Mouse (Mus musculus): ENCODE data around the gene Irf7. TPM values are rescaled to one million over a fixed set of nuclear protein-coding genes. Genes with fewer than 3 reads are reported as not detected.

Gene Irf7
- total RNA-seq, 2 experiments from 2014 or later, result 9.9 to 27.5 TPM

Other genes starting within 250 kb of the Irf7 start
- gene Ifitm6, start 248.6 kb downstream of the Irf7 start, total RNA-seq (2014; fragmentation: Nextera tagmentation), result not detected in 2 replicates
- gene Ifitm6, start 248.6 kb downstream of the Irf7 start, total RNA-seq (2017), result 25.3 TPM in 1 of 2 replicates, not detected in the other
- not detected in 2 replicates for gene Gm17387, start 237.3 kb downstream of the Irf7 start, total RNA-seq (2014; fragmentation: Nextera tagmentation)
- not detected in 2 replicates for gene Gm17387, start 237.3 kb downstream of the Irf7 start, total RNA-seq (2017)
- gene B4galnt4, start 205.4 kb downstream of the Irf7 start, total RNA-seq (2014; fragmentation: Nextera tagmentation), result 0.20 and 0.70 TPM in 2 replicates
- not detected in 2 replicates for gene B4galnt4, start 205.4 kb downstream of the Irf7 start, total RNA-seq (2017)
- 0.17 and 11.2 TPM in 2 replicates for gene Pkp3, start 188.3 kb downstream of the Irf7 start, total RNA-seq (2014; fragmentation: Nextera tagmentation)
- 2.8 TPM in 1 of 2 replicates, not detected in the other for gene Pkp3, start 188.3 kb downstream of the Irf7 start, total RNA-seq (2017)
- gene Sigirr, start 165.9 kb downstream of the Irf7 start, total RNA-seq (2014; fragmentation: Nextera tagmentation), result 14.0 and 24.8 TPM in 2 replicates
- 7.1 and 13.0 TPM in 2 replicates for gene Sigirr, start 165.9 kb downstream of the Irf7 start, total RNA-seq (2017)
- not detected in 2 replicates for gene Ano9, start 148.7 kb downstream of the Irf7 start, total RNA-seq (2014; fragmentation: Nextera tagmentation)
- gene Ano9, start 148.7 kb downstream of the Irf7 start, total RNA-seq (2017), result not detected in 2 replicates
- 59.0 and 64.0 TPM in 2 replicates for gene Ptdss2, start 144.1 kb downstream of the Irf7 start, total RNA-seq (2014; fragmentation: Nextera tagmentation)
- gene Ptdss2, start 144.1 kb downstream of the Irf7 start, total RNA-seq (2017), result 14.0 and 21.1 TPM in 2 replicates
- 43.7 and 54.2 TPM in 2 replicates for gene Rnh1, start 93.6 kb downstream of the Irf7 start, total RNA-seq (2014; fragmentation: Nextera tagmentation)
- 20.7 and 30.4 TPM in 2 replicates for gene Rnh1, start 93.6 kb downstream of the Irf7 start, total RNA-seq (2017)
- 73.1 and 108 TPM in 2 replicates for gene Hras, start 72.5 kb downstream of the Irf7 start, total RNA-seq (2014; fragmentation: Nextera tagmentation)
- 30.1 and 48.6 TPM in 2 replicates for gene Hras, start 72.5 kb downstream of the Irf7 start, total RNA-seq (2017)
- gene Lrrc56, start 72.3 kb downstream of the Irf7 start, total RNA-seq (2014; fragmentation: Nextera tagmentation), result 4.3 and 6.1 TPM in 2 replicates
- 0.28 and 0.88 TPM in 2 replicates for gene Lrrc56, start 72.3 kb downstream of the Irf7 start, total RNA-seq (2017)
- gene Lmntd2, start 52.4 kb downstream of the Irf7 start, total RNA-seq (2014; fragmentation: Nextera tagmentation), result not detected in 2 replicates
- not detected in 2 replicates for gene Lmntd2, start 52.4 kb downstream of the Irf7 start, total RNA-seq (2017)
- gene Rassf7, start 50.6 kb downstream of the Irf7 start, total RNA-seq (2014; fragmentation: Nextera tagmentation), result 3.1 and 6.4 TPM in 2 replicates
- 3.4 and 4.6 TPM in 2 replicates for gene Rassf7, start 50.6 kb downstream of the Irf7 start, total RNA-seq (2017)
- gene Phrf1, start 37.7 kb downstream of the Irf7 start, total RNA-seq (2014; fragmentation: Nextera tagmentation), result 114 and 119 TPM in 2 replicates
- 53.9 and 79.3 TPM in 2 replicates for gene Phrf1, start 37.7 kb downstream of the Irf7 start, total RNA-seq (2017)
- not detected in 2 replicates for gene Cdhr5, start 10.3 kb upstream of the Irf7 start, total RNA-seq (2014; fragmentation: Nextera tagmentation)
- not detected in 2 replicates for gene Cdhr5, start 10.3 kb upstream of the Irf7 start, total RNA-seq (2017)
- gene Sct, start 12.7 kb upstream of the Irf7 start, total RNA-seq (2014; fragmentation: Nextera tagmentation), result not detected in 2 replicates
- gene Sct, start 12.7 kb upstream of the Irf7 start, total RNA-seq (2017), result not detected in 2 replicates
- gene Drd4, start 25.5 kb upstream of the Irf7 start, total RNA-seq (2014; fragmentation: Nextera tagmentation), result not detected in 2 replicates
- not detected in 2 replicates for gene Drd4, start 25.5 kb upstream of the Irf7 start, total RNA-seq (2017)
- 54.5 and 74.1 TPM in 2 replicates for gene Deaf1, start 61.2 kb upstream of the Irf7 start, total RNA-seq (2014; fragmentation: Nextera tagmentation)
- gene Deaf1, start 61.2 kb upstream of the Irf7 start, total RNA-seq (2017), result 11.0 and 32.1 TPM in 2 replicates
- gene Tmem80, start 61.3 kb upstream of the Irf7 start, total RNA-seq (2014; fragmentation: Nextera tagmentation), result 23.0 and 39.1 TPM in 2 replicates
- gene Tmem80, start 61.3 kb upstream of the Irf7 start, total RNA-seq (2017), result 9.7 and 17.4 TPM in 2 replicates
- 2.0 TPM in 1 of 2 replicates, not detected in the other for gene Eps8l2, start 72.4 kb upstream of the Irf7 start, total RNA-seq (2014; fragmentation: Nextera tagmentation)
- gene Eps8l2, start 72.4 kb upstream of the Irf7 start, total RNA-seq (2017), result not detected in 2 replicates
- gene Taldo1, start 125.7 kb upstream of the Irf7 start, total RNA-seq (2014; fragmentation: Nextera tagmentation), result 327 and 353 TPM in 2 replicates
- gene Taldo1, start 125.7 kb upstream of the Irf7 start, total RNA-seq (2017), result 401 and 451 TPM in 2 replicates
- 26.8 and 33.7 TPM in 2 replicates for gene Gatd1, start 147.7 kb upstream of the Irf7 start, total RNA-seq (2014; fragmentation: Nextera tagmentation)
- 10.9 and 13.9 TPM in 2 replicates for gene Gatd1, start 147.7 kb upstream of the Irf7 start, total RNA-seq (2017)
- gene Cend1, start 163.0 kb upstream of the Irf7 start, total RNA-seq (2014; fragmentation: Nextera tagmentation), result not detected in 2 replicates
- gene Cend1, start 163.0 kb upstream of the Irf7 start, total RNA-seq (2017), result not detected in 2 replicates
- 25.9 and 45.2 TPM in 2 replicates for gene Slc25a22, start 171.4 kb upstream of the Irf7 start, total RNA-seq (2014; fragmentation: Nextera tagmentation)
- 3.4 and 6.7 TPM in 2 replicates for gene Slc25a22, start 171.4 kb upstream of the Irf7 start, total RNA-seq (2017)
- 46.5 and 64.8 TPM in 2 replicates for gene Pidd1, start 177.5 kb upstream of the Irf7 start, total RNA-seq (2014; fragmentation: Nextera tagmentation)
- 7.5 and 14.3 TPM in 2 replicates for gene Pidd1, start 177.5 kb upstream of the Irf7 start, total RNA-seq (2017)
- gene Rplp2, start 180.9 kb upstream of the Irf7 start, total RNA-seq (2014; fragmentation: Nextera tagmentation), result 4,458 and 6,012 TPM in 2 replicates
- gene Rplp2, start 180.9 kb upstream of the Irf7 start, total RNA-seq (2017), result 2,286 and 2,743 TPM in 2 replicates
- gene Pnpla2, start 188.7 kb upstream of the Irf7 start, total RNA-seq (2014; fragmentation: Nextera tagmentation), result 29.7 and 32.6 TPM in 2 replicates
- gene Pnpla2, start 188.7 kb upstream of the Irf7 start, total RNA-seq (2017), result 7.1 and 17.8 TPM in 2 replicates
- not detected in 2 replicates for gene Cracr2b, start 194.6 kb upstream of the Irf7 start, total RNA-seq (2014; fragmentation: Nextera tagmentation)
- 0.23 TPM in 1 of 2 replicates, not detected in the other for gene Cracr2b, start 194.6 kb upstream of the Irf7 start, total RNA-seq (2017)
- 20.2 and 24.2 TPM in 2 replicates for gene Cd151, start 200.9 kb upstream of the Irf7 start, total RNA-seq (2014; fragmentation: Nextera tagmentation)
- gene Cd151, start 200.9 kb upstream of the Irf7 start, total RNA-seq (2017), result 13.2 and 17.6 TPM in 2 replicates
- gene Polr2l, start 208.7 kb upstream of the Irf7 start, total RNA-seq (2014; fragmentation: Nextera tagmentation), result 77.2 and 78.1 TPM in 2 replicates
- gene Polr2l, start 208.7 kb upstream of the Irf7 start, total RNA-seq (2017), result 53.3 and 54.9 TPM in 2 replicates
- 31.6 and 38.2 TPM in 2 replicates for gene Tspan4, start 208.8 kb upstream of the Irf7 start, total RNA-seq (2014; fragmentation: Nextera tagmentation)
- gene Tspan4, start 208.8 kb upstream of the Irf7 start, total RNA-seq (2017), result 26.0 and 33.9 TPM in 2 replicates

All from megakaryocyte-erythroid progenitor cell, adult 5-6 weeks (primary cell).